Mouse (Mus musculus): ENCODE data around the gene Retnla. TPM values are rescaled to one million over a fixed set of nuclear protein-coding genes. Genes with fewer than 3 reads are reported as not detected.
"Not testable (repeated sequence)": the region's sequence is repeated elsewhere in the genome, so short reads cannot be mapped to it uniquely, and the experiment has no call there.

Gene Retnla
- polyA plus RNA-seq, 1 experiment from 2014 or later, result not detected

DNA sequence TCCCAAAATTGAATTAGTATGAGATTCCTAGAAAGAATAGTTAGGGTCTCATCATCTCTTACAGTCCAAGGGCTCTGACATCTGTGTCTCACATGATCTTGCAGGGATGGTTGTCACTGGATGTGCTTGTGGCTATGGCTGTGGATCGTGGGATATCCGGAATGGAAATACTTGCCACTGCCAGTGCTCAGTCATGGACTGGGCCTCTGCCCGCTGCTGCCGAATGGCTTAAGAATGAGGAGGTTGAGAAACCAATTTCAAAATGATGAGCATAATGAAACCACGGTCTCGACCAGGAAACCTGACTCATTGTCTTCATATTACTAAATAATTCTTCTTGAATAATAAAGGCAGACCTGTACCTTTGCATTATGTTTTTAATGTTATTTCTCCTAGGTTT, 23.8 kb upstream of the Retnla start:
- no peak overlapping the region for H3K27ac ChIP-seq (ENCODE audit: low read length)
- WGBS, result 96% methylated on average over 6 of the region's 6 CpGs
- no peaks in the 10 kb centered on the region for H3K36me3 ChIP-seq (ENCODE audit: control insufficient read depth, insufficient read depth, low read length)
- H3K9ac ChIP-seq (ENCODE audit: low read depth, low read length), result no peak overlapping the region
- ATAC-seq, result no peak
- no peak overlapping the region for H3K4me2 ChIP-seq (ENCODE audit: low read length)
- H3K4me1 ChIP-seq (ENCODE audit: control insufficient read depth, insufficient read depth, low read length), result no peaks in the 10 kb centered on the region
- H3K9me3 ChIP-seq (replicated peaks; ENCODE audit: control insufficient read depth, low read length, poor library complexity, severe bottlenecking), result no peaks in the 10 kb centered on the region
- H3K27me3 ChIP-seq (ENCODE audit: control insufficient read depth, insufficient read depth, low read depth, low read length), result no peaks in the 10 kb centered on the region
- no peak overlapping the region for H3K4me3 ChIP-seq (ENCODE audit: low read depth, low read length)

GRCm38 (mm10) chr16:48826474-48826873, 15.9 kb upstream of the Retnla start:
- Histone ChIP-seq H3K36me3 (ENCODE audit: control insufficient read depth, insufficient read depth, low read length) (no peaks in the 10 kb centered on the region), H3K9ac (ENCODE audit: low read depth, low read length) (no peak overlapping the region), H3K9me3 (replicated peaks; ENCODE audit: control insufficient read depth, low read length, poor library complexity, severe bottlenecking) (no peaks in the 10 kb centered on the region), H3K4me3 (ENCODE audit: low read depth, low read length) (no peak overlapping the region), H3K27ac (ENCODE audit: low read length) (no peak overlapping the region), H3K4me1 (ENCODE audit: control insufficient read depth, insufficient read depth, low read length) (no peaks in the 10 kb centered on the region), H3K27me3 (ENCODE audit: control insufficient read depth, insufficient read depth, low read depth, low read length) (no peaks in the 10 kb centered on the region), H3K4me2 (ENCODE audit: low read length) (no peak overlapping the region)
- WGBS, result 92% methylated on average over 3 of the region's 3 CpGs
- ATAC-seq, result no peak

GRCm38 (mm10) chr16:48827625-48828024, 14.7 kb upstream of the Retnla start:
- Histone ChIP-seq H3K9ac (ENCODE audit: low read depth, low read length) (no peak overlapping the region), H3K4me2 (ENCODE audit: low read length) (no peak overlapping the region), H3K4me1 (ENCODE audit: control insufficient read depth, insufficient read depth, low read length) (no peaks in the 10 kb centered on the region), H3K4me3 (ENCODE audit: low read depth, low read length) (no peak overlapping the region), H3K27ac (ENCODE audit: low read length) (no peak overlapping the region), H3K9me3 (replicated peaks; ENCODE audit: control insufficient read depth, low read length, poor library complexity, severe bottlenecking) (no peaks in the 10 kb centered on the region), H3K36me3 (ENCODE audit: control insufficient read depth, insufficient read depth, low read length) (no peaks in the 10 kb centered on the region), H3K27me3 (ENCODE audit: control insufficient read depth, insufficient read depth, low read depth, low read length) (no peaks in the 10 kb centered on the region)
- WGBS, result 67% methylated on average over 1 of the region's 1 CpGs
- no peak for ATAC-seq

DNA sequence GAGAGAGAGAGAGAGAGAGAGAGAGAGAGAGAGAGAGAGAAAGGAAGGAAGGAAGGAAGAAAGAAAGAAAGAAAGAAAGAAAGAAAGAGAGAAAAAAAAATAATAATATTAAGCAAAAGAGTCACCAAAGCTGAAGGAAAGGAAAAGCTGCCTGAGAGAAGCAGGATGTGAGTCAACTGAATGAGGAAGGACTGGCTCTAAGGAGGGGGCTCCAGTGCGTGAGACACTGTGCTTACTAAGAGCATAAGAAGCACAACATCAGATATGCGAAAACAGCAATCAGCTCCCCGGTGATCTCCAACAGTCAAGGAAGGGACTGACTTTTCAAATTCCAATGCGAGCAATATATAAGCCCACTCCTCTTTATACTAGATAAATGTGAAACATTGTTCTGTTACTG, 13.3 kb upstream of the Retnla start:
- Histone ChIP-seq H3K4me3 (ENCODE audit: low read depth, low read length) (no peak overlapping the region), H3K9ac (ENCODE audit: low read depth, low read length) (no peak overlapping the region), H3K36me3 (ENCODE audit: control insufficient read depth, insufficient read depth, low read length) (no peaks in the 10 kb centered on the region), H3K4me1 (ENCODE audit: control insufficient read depth, insufficient read depth, low read length) (no peaks in the 10 kb centered on the region), H3K27ac (ENCODE audit: low read length) (no peak overlapping the region), H3K9me3 (replicated peaks; ENCODE audit: control insufficient read depth, low read length, poor library complexity, severe bottlenecking) (no peaks in the 10 kb centered on the region), H3K27me3 (ENCODE audit: control insufficient read depth, insufficient read depth, low read depth, low read length) (no peaks in the 10 kb centered on the region), H3K4me2 (ENCODE audit: low read length) (no peak overlapping the region)
- WGBS, result 82% methylated on average over 4 of the region's 4 CpGs
- no peak for ATAC-seq

DNA sequence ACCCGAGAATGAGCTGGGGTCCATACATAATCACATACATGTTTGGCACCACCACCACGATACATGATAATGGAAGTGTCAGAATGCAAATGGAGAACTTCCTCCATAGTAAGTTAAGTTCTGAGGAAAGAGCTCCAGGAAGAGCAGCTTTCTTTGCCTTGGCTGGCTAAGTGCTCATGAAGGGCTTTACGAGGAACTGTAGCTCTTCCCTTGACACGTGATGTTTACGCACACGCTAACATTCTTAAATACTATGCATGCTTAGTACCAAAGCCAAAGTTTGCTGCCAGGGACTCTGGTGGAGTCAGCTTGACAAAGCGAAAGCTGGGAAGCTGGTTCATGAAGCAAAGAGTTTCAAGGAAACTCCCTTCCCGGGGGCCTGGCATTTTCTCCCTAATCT, 10.3 kb upstream of the Retnla start:
- WGBS, result 89% methylated on average over 7 of the region's 8 CpGs
- no peaks in the 10 kb centered on the region for H3K36me3 ChIP-seq (ENCODE audit: control insufficient read depth, insufficient read depth, low read length)
- no peak overlapping the region for H3K27ac ChIP-seq (ENCODE audit: low read length)
- no peak for ATAC-seq
- no peak overlapping the region for H3K4me3 ChIP-seq (ENCODE audit: low read depth, low read length)
- H3K4me1 ChIP-seq (ENCODE audit: control insufficient read depth, insufficient read depth, low read length), result no peaks in the 10 kb centered on the region
- H3K9ac ChIP-seq (ENCODE audit: low read depth, low read length), result no peak overlapping the region
- no peak overlapping the region for H3K4me2 ChIP-seq (ENCODE audit: low read length)
- no peaks in the 10 kb centered on the region for H3K27me3 ChIP-seq (ENCODE audit: control insufficient read depth, insufficient read depth, low read depth, low read length)
- H3K9me3 ChIP-seq (replicated peaks; ENCODE audit: control insufficient read depth, low read length, poor library complexity, severe bottlenecking), result no peaks in the 10 kb centered on the region

DNA sequence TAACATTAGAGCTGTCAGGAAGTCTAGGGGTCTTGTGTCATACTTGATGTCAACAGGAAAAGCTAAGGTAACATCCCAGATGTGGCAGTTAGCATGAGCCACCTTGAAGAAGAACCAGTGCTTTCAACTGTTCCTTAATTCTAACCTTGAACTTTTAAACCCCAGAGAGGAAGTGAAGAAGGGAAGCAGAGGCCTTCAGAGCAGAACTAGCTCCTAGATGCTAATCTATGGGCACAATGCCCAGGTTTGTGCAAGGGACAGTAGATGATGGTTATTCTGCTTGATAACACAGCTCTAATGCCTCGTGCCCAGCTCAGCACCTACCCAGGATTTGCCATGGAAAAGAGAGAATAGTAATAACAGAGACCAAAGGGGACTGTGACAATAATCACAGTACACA, 8.7 kb upstream of the Retnla start:
- not testable (repeated sequence) for ATAC-seq; H3K4me1 ChIP-seq (ENCODE audit: control insufficient read depth, insufficient read depth, low read length); H3K9me3 ChIP-seq (replicated peaks; ENCODE audit: control insufficient read depth, low read length, poor library complexity, severe bottlenecking); H3K4me2 ChIP-seq (ENCODE audit: low read length); H3K36me3 ChIP-seq (ENCODE audit: control insufficient read depth, insufficient read depth, low read length); H3K4me3 ChIP-seq (ENCODE audit: low read depth, low read length); H3K27ac ChIP-seq (ENCODE audit: low read length); H3K9ac ChIP-seq (ENCODE audit: low read depth, low read length); H3K27me3 ChIP-seq (ENCODE audit: control insufficient read depth, insufficient read depth, low read depth, low read length)
- WGBS, result 70% methylated on average over 1 of the region's 1 CpGs

DNA sequence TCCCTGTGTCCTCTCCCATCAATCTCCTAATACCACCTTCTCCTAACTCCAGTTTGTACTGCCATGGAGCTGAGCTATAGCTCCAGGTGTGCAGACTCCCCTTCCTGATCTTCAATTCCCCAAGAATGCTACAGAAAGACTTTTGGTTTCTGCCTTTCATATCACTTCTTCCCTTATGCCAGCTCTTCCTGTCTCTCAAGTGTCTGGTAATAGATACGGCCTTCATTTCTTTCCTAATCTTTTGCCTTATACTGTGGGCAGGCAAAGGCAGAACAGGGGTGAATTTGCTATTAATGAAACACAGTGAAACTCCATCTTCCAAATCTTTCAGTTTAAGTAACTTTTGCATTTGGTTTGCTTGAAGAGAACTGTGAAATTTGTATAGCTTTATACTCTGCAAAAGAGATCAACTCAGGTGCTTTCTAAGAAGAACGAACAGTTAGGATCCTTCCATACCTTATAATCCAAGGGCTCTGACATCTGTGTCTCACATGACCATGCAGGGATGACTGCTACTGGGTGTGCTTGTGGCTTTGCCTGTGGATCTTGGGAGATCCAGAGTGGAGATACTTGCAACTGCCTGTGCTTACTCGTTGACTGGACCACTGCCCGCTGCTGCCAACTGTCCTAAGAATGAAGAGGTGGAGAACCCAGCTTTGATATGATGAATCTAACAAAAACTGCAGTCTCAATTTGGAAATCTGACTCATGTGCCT, 1.5 kb downstream of the Retnla start:
- H3K4me1 ChIP-seq (ENCODE audit: control insufficient read depth, insufficient read depth, low read length), result no peaks in the 10 kb centered on the region
- no peak overlapping the region for H3K4me2 ChIP-seq (ENCODE audit: low read length)
- ATAC-seq, result no peak
- no peaks in the 10 kb centered on the region for H3K27me3 ChIP-seq (ENCODE audit: control insufficient read depth, insufficient read depth, low read depth, low read length)
- 97% methylated on average over 4 of the region's 4 CpGs for WGBS
- H3K4me3 ChIP-seq (ENCODE audit: low read depth, low read length), result no peak overlapping the region
- no peak overlapping the region for H3K9ac ChIP-seq (ENCODE audit: low read depth, low read length)
- H3K9me3 ChIP-seq (replicated peaks; ENCODE audit: control insufficient read depth, low read length, poor library complexity, severe bottlenecking), result no peaks in the 10 kb centered on the region
- H3K27ac ChIP-seq (ENCODE audit: low read length), result no peak overlapping the region
- H3K36me3 ChIP-seq (ENCODE audit: control insufficient read depth, insufficient read depth, low read length), result no peaks in the 10 kb centered on the region

DNA sequence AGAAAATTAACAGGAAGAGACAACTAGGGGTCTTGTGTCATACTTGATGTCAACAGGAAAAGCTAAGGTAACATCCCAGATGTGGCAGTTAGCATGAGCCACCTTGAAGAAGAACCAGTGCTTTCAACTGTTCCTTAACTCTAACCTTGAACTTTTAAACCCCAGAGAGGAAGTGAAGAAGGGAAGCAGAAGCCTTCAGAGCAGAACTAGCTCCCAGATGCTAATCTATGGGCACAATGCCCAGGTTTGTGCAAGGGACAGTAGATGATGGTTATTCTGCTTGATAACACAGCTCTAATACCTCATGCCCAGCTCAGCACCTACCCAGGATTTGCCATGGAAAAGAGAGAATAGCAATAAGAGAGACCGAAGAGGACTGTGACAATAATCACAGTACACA, 22.7 kb downstream of the Retnla start:
- not testable (repeated sequence) for H3K9me3 ChIP-seq (replicated peaks; ENCODE audit: control insufficient read depth, low read length, poor library complexity, severe bottlenecking); ATAC-seq; H3K27ac ChIP-seq (ENCODE audit: low read length); H3K9ac ChIP-seq (ENCODE audit: low read depth, low read length); H3K36me3 ChIP-seq (ENCODE audit: control insufficient read depth, insufficient read depth, low read length); H3K4me1 ChIP-seq (ENCODE audit: control insufficient read depth, insufficient read depth, low read length); H3K4me3 ChIP-seq (ENCODE audit: low read depth, low read length); H3K4me2 ChIP-seq (ENCODE audit: low read length); H3K27me3 ChIP-seq (ENCODE audit: control insufficient read depth, insufficient read depth, low read depth, low read length)
- WGBS, result 100% methylated on average over 1 of the region's 1 CpGs

DNA sequence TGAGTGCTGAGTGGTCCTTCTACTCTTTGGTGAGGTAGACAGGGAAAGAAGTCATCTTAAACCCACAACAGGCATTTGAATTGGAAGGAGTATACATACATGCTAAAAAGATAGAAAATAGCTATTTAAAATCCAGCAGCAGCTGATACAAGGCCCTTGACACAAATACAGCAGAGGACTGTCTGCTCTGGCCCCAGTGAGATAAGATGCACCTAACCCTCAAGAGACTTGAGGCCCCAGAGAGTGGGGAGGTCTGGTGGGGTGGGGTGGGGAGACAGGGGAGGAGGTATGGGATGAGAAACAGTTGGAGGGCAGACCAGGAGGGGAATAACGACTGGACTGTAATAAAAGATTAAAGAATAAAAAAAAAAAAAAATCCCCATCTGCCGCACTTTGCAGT, 25.3 kb downstream of the Retnla start:
- Histone ChIP-seq H3K27me3 (ENCODE audit: control insufficient read depth, insufficient read depth, low read depth, low read length) (no peaks in the 10 kb centered on the region), H3K9me3 (replicated peaks; ENCODE audit: control insufficient read depth, low read length, poor library complexity, severe bottlenecking) (no peaks in the 10 kb centered on the region), H3K4me3 (ENCODE audit: low read depth, low read length) (no peak overlapping the region), H3K36me3 (ENCODE audit: control insufficient read depth, insufficient read depth, low read length) (no peaks in the 10 kb centered on the region), H3K9ac (ENCODE audit: low read depth, low read length) (no peak overlapping the region), H3K4me1 (ENCODE audit: control insufficient read depth, insufficient read depth, low read length) (no peaks in the 10 kb centered on the region), H3K27ac (ENCODE audit: low read length) (no peak overlapping the region), H3K4me2 (ENCODE audit: low read length) (no peak overlapping the region)
- WGBS, result 63% methylated on average over 2 of the region's 2 CpGs
- ATAC-seq, result no peak
